Mouse (Mus musculus) frontal cortex, postnatal 14 days (tissue): ENCODE measurements around the gene Sptlc2.

Experiments used
- DNase-seq, 2 experiments: peaks; one replicate each; pipeline ENCODE4 v3.0.0; 2022; ENCODE audit warnings: low spot score in 2 of 2

Sptlc2 gene

DNA sequence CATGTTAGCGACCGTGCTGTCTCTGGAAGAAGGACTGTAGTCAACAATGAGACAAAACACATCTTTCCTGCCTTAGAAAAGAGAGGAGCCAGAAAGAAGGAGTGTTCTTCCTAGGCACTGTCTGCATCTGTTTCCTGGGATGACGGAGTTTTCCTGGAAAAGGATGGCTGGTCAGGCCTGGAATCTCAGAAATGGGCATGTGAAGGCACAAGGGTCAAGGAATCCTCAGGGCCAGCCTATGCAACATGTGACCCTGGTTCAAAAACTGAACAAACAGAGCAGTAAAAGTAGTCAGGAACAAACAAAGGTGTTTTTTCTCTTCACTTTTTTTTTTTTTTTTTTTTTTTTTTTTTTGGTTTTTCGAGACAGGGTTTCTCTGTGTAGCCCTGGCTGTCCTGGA lies 9.0 kb upstream of the Sptlc2 start:
- DNase-seq = no peak

DNA sequence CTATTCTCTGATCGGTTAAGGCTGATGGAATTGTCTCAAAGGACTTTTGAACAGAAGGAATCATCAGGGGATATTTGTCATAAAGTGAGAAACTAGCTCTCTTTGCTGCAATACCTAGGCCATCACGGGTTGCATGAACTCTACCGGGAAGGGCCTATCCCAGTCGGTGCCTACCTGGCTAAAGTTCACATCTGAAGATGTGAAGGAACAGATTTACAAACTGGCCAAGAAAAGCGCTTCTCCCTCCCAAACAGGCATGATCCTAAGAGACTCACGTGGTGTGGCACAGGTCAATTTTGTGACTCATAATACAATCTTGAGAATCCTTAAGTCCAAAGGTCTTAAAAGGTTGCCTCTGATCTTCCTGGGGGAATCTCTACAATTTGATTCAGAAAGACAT lies 6.2 kb upstream of the Sptlc2 start:
- no peak for DNase-seq

DNA sequence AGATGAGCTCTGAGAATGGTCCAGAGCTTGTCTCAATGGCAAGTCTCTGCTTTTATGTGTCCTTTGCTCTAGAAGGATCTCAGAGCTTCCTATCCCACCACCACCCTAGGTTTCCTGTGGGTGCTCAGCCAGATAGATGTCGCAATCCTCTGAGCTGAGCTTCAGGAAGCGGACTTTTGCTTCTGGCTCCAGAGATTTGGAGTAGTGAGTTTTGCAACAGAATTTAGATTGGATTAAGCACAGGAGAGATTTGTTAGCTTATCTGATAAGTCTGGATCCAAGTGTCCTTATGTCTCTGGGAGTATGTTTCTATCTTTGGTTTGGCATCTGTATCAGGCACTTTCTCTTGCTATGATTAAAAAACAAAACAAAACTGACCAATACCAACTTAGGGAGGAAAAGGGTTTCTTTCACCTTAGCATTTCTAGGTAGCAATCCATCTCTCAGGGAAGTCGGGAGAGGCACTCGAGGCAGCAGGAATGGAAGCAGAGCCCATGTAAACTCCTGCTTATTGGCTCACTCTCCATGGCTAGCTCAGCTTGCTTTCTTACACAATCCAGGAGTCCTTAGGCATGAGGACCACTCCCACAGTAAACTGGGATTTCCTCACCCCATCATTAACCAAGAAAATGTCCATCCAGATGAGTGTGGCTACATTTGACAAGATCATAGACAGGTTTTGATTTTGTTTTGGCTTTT lies 5.4 kb upstream of the Sptlc2 start:
- DNase-seq = no peak

DNA sequence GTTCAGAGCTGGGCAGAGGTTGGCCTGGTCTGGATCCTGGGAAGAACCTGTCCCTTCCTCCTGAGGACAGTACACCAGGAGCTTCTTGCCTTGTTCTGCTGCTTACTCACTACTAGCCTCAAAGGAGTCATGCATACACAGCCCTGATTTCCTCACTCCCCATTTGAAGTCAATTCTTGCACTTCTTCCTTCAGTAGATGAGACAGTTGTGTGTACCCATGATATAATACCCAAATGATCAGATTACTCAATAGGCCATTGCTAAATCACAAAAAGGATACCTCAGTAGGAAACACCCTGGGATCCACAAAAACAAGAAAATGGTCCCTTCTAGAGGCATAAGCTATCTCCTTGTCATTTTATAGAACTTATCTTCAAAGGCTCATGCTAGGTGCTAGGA lies 3.2 kb upstream of the Sptlc2 start:
- no peak for DNase-seq

DNA sequence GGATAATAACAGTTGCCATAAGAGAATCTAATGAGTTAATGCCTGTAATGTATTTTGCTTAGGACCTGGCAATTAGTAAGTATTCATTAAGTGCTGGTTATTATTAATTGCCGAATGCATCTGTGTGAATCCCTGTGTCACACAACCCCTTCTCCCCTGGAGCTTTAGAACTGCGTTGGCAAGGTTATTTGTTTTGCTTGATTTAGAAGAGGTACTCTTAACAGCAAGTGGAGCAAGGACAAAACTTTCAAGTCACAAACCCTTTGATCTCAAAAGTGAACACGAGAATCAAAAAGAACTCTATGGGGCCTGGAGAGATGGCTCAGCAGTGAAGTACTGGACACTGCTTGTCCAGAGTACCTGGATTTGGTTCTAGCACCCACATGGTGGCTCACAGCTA lies 1.1 kb upstream of the Sptlc2 start:
- DNase-seq = no peak

DNA sequence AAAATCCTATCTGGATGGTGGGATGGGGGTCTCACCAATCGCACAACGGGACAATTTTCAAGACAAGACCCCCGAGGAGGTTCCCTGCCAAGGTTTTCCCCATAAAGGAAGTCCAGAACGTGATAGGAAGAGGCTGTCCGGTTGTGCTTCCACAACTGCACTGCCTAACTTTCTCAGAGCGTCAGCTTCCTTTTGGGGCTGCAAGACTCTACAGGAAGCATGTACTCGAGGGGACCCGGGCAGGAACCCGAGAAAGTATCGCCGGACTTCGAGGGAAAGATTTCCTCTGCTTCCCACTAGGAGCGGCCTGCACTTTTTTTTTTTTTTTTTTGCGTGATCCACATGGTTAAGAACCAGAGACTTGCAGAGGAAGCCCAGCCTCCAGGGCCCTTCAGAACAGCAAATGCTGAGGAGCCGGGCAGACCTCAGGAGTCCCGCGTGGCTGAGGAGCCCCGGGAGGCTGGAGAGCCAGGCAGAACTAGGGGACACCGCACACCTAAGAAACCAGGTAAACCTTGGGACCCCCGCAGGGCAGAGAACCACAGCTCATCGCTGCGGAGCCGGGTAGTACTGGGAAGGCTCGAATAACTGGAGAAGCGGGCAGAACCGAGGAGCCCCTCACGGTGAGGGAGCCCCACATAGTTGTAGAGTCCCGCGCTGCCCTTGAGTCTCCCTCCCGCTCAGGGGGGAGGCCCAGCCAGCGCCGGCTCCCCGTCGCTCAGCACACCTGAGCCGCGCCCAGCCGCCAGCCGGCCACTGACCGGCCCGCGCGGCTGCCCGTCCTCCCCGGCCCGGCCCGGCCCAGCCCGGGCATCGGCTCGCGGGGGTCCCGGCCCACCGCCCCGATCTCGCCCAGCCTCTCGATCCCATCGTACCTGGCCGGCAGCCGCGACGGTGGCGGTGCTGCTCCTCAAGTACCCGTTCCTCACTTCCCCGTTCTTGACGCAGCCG lies 709 bp downstream of the Sptlc2 start:
- peak; percentile 18 to 21 for DNase-seq

DNA sequence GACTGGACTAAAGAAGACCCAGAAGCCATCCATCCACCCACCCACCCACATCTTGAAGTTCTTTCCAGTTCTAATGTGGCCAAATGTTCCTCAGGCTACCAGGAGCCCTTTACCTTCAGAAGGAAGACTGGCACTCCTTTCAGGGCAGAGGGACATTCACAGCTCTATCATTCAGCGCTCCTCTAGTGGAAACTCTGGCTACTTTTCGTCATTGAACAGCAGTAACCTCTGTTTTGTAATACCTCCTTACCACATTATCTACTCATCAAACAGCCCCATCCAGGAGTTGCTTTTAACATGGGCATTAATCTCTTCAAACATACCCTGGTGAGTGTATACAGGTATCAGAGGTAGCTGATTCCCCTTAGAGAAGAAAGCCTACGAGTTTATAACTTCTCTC lies 3.1 kb downstream of the Sptlc2 start:
- DNase-seq = no peak

DNA sequence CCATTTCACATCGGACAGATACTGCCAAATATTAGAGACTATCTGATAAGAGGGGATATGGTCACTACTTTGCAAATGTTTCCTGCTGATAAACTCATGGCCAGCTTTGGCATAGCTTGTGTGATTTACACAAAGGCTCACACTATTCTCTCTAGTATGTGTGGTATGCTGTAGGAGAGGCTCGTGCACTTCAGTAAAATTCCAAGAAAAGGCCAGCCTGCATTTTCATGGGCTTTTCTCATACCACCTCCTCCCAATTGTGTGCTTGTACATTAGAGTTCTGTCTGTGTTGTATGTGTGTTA lies 6.8 kb downstream of the Sptlc2 start:
- DNase-seq = no peak

DNA sequence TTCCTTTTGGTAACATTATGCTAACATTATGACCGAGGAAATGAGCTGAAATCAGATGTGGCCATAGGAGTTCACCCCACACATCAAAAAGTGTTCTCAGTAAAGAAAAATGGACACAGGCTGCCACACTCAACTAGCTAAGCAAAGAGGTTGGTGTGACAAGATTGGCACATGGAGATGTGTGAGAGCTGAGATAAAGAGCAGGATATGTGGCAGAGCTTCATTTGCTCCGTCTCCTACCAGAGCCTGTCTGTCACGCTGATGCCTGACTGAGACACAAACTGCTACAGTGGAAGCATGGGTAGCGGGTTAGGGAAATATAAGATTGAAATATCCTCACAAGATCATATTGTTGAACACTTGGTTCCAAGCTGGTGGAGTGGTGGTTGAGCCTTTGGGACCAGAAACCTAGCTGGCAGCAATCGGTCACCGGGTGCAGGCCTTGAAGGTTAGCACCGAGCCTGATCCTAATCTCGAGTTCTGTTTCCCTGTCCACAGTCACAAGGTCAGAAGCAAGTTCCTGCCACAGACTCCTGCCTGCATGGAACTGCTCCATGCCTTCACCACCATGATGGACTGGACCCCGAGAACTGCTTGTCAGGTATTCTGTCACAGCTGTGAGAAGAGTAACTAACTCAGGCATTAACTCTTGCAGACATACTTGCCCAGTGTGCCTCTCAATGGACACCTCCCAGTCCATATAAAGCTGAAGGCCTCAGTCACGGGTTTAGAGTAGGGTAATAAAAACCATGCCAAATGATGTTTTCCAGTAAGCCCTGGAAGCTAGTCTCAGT lies 7.4 kb downstream of the Sptlc2 start:
- DNase-seq = no peak

DNA sequence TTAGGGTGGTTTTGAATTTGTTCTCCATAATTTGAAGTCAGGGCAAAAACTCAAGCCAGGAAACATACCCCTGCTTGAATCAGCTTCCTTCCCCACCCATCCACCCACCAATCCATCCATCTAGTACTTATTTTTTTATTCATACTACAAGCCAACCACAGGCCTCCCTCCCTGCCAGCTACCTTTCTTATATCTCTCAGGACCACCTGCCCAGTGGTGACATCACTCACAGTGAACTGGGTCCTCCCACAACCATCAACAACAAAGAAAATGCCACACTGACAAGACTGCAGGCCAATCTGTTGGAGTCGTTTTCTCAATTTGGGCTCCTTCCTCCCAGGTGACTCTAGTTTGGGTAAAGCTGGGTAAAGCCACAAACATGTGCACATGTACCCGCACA lies 8.7 kb downstream of the Sptlc2 start:
- no peak for DNase-seq

DNA sequence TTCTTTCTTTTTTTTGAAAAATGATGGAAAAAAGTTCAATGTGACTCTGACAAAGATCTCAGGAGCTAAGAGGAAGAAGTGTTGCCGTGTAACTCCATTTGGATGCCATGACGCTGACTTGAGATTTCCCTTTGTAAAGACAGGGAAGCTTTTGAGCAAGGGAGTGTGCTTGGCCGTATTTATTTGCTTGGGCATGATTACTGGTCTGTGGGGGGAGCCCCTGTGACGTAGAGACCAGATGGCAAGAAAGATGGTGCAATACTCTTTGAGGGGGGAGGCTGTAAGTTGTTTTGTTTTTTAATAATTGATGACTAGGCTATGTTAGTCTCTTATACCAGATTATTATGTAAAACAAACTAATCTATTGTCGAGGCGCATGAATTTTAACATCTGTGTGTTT lies 14.0 kb downstream of the Sptlc2 start:
- no peak for DNase-seq

DNA sequence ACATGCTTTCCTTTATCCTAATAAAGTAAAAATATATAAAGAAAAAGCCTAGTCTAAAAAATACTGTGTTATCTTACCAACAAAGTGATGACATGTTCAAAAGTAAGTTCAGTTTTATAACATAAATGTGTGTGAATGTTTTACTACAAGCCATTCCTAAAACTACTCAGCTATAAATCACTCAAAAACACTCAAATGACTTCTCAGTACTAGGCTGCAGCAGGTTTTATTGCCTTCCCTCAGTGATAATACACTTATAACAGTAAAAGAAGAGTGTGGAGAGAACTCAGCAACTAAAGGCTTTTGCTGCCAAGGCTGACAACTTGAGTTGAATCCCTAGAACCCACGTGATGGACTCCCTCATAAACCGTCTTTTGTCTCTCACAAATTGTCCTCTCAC lies 18.8 kb downstream of the Sptlc2 start:
- no peak for DNase-seq

DNA sequence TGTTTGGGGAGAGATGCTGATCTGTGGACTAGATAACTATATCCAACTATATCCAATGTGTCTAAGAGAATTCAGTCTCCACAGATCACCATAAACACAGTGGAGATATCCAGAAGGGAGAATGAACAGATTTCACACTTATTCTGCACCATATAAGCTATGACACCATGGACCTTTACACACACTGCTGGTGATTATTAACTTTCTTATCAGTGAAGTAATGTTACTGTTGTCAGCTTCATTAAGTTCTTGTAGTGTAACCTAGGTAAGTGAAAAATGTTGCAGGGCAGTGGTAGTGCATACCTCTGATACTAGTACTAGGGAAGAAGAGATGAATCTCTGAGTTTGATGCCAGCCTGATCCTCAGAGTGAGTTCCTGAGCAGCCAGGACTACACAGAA lies 20.1 kb downstream of the Sptlc2 start:
- DNase-seq = no peak

DNA sequence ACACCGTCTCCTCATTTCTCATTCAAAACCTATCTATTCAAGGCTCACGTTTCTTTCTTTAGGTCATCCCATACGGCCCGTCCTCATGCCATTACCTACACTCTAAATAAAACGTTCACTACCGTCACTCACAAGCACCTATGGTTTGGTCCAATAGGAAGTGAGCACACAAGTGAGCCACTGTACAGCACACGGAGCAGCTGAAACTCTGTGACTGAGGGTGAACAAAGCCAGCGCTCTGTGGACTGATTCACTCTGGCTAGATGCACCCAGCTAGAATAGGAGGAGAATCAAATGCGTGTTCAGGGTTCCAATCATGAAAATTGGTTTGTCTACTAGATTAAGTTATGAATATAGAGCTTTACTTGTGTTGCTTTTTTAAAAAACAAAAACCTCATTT lies 22.5 kb downstream of the Sptlc2 start:
- no peak for DNase-seq

DNA sequence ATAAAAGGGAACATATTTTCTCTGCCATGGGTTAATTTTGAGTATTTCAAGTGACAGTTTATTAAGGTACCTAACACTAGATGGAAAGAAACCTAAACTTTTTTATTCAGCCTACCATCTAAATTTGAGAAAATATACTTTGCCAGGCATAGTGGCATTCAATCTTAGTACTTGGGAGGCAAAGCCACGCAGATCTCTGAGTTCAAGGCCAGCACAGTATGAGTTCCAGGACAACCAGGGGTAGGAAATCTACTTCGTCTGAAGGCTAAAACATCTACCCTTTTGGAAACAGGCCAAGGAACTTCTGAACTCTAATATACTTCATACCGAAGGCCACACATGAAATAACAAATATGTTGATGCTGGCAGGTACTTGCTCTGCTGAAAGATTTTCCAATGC lies 26.0 kb downstream of the Sptlc2 start:
- DNase-seq = no peak

DNA sequence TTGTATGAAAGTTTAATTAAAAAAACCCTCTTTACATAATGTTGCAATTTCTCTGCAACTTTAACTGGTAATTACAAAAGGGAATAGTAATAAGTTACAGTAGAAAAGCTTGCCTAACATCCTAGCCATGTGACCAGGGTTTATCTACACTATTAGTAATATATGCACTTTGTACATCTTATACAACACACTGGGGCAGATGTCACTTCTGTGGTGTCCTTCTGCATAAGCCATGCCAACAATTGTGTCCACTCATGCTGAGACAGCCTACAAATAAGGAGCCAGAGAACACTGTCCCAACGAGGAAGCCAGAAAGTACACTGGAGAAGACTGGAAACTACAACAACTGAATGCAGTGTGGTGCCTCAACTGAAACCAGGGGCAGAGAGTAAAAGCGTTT lies 40.1 kb downstream of the Sptlc2 start:
- DNase-seq = no peak

DNA sequence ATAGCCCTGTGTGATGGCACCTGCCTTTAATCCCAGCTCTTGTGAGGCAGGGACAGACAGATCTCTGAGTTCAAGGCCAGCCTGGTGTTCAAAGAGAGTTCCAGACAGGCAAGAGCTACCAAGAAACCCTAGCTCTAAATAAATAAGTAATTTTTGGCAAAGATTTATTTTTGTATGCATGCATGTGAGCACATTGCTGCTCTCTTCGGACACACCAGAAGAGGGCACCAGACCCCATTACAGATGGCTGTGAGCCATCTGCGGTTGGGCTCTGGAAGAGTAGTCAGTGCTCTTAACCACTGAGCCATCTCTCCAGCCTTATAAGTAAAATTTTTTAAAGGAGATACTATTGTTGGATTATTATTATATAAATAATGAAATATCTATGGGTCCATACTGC lies 40.6 kb downstream of the Sptlc2 start:
- DNase-seq = no peak

DNA sequence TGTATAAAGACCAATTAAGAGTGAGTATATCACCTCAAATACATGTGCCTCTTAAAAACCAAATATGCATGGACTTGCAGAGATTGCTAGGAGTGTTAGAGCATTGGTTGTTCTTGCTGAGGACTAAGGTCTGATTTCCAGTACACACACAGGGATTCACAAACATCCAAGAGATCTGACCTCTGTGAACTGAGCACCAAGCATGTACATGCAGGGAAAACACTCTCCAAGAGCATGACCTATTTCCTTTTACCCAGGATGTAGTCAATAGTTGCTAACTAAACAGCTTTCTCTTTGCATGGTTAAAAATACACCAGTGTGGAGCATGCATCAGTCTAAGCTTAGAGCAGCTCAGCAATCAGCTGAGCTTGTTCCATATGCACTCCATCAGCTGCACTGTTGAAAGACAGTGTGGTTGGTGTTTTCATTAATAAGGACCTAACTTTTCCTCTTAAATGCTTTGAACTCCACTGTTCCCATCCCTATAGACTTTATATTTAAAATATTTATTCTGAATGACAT lies 45.0 kb downstream of the Sptlc2 start:
- DNase-seq = no peak

DNA sequence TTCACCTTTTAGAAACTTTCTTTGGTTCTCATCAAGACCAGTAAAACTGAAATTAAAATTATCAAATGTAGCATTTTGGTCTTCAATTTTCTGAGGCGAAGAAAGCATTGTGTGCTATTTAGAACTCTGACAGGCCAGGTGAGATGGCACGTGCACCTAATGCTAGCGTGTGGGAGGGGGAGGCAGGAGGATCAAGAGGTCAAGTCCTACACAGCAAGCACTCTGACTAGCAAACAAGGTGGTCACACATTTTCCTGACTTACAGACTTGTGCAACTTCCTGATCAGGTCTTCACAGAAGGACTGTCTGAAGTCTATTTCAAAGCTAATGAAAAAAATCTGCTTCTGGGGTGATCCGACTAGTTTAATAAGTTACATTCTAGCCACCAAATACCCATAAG lies 50.1 kb downstream of the Sptlc2 start:
- no peak for DNase-seq

DNA sequence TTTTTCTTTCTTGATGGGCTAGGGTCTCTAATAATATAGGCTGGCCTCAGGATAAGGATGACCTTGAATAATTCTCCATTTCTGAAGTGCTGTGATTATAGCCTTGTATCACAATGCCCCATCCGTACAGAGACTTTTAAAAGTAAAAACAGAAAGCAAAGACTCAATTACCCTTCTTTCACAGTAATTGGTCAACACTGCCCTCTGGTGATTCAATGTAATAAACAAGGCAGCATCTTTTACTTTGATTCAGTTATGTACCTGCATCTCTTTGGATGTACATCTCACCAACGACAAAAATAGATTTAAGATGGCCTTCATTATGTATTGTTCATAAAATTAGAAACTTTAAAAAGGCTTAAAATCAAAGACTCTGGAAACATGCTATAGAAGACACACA lies 53.3 kb downstream of the Sptlc2 start:
- no peak for DNase-seq

DNA sequence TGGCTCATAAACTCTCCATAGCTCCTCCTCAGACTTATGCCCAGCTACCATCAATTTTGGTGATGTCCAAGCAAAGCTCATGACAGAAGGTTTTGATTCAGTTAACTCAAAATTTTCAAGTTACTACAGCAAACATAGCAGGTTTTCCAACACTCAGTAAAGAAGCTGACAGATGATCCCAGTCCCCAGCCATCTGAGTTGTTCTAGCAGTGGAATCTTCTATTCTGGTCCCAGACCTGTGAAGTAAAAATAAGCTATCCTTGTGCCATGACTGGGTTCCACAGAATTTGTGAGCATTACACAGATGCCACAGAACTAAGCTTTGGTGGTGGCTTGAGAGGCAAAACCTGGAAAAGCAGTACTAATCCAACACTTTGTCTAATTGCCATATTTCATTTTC lies 54.4 kb downstream of the Sptlc2 start:
- DNase-seq = no peak

DNA sequence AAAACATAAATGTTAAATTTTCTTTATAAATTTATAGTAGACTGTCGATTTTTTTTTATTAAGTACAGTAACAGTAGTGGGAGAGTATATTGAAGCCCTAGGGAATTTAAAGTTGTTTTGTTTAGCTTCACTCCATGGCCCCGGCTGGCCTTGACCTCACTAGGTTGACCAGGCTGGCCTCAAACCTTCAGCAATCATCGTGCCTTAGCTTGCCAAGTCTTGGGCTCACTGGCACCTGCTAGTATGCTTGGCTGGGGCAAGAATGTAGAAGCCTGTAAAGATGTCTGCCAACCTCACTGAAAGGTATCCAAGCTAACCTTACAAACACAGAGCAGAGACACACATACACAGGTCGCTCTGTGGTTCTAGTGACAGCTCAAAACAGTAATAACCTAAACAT lies 55.6 kb downstream of the Sptlc2 start:
- no peak for DNase-seq

DNA sequence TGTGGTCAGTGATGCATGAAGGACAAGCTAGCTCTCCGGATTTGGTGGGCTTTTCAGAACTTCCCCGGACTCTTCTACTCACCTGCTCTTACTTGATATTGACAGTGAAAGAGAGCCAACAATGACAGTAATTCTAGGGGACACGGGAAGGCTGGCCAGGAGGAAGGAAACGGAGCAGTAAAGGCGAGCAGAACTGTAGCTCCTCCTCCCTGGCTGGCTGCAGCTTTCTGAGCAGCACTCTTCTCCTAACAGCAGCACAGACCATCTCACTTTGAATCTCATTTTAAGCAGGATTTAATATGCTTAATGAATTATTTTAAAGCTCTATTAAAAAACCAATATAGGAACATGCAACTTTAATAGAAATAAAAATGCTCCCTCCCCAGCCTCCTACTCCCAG lies 56.2 kb downstream of the Sptlc2 start:
- no peak for DNase-seq
